Mouse (Mus musculus) ovary, postnatal 36 days (tissue): ENCODE measurements around the gene Gm17428.
"Not testable (repeated sequence)": the region's sequence is repeated elsewhere in the genome, so short reads cannot be mapped to it uniquely, and the experiment has no call there.

Experiments
- DNase-seq: peaks from one replicate; pipeline ENCODE4 v3.0.0; 2022; ENCODE audit warnings: low spot score, mixed read lengths

Gm17428 gene

DNA sequence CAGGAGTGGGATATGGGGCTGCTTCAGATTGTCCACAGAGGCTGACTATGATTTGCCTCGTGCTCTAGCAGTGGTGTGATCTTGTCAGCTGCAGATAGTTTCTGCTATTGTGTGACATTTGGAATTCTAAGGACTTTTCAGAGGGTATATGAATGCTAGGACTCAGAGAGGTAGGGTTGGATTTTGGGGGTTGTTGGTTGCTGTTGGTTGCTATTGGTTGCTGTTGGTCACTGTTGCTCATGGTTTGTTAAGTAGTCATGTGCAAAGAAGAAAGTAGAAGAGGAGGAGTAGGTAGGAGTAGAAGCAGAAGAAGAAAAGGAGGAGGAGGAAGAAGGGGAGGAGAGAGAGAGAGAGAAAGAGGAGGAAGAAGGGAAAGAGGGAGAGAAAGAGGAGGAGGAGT is at the start of gene Gm17428:
Gm17428 (plus strand) TSS at position 301 of the 400 bp plus-strand sequence.
- DNase-seq: no peak

DNA sequence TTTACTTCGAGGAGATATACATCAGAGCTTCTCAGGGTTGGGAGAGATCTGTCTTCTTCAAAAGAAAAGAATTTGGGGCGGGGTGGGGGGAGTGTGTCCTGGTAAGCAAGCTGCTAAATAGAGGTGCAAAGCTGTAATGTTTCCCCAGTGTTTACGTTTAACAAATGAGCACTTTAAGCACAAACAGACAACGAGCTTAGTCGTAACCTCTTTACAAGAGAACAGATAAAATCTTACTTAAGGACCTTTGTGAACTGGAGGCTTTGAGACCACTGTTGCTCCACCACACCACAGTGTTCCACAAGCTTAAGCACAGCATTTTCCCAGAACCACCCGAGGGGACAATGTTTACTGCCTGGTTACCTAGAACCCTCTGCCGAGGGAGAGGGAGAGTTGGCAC is 49.4 kb upstream of the Gm17428 start:
- DNase-seq: no peak

DNA sequence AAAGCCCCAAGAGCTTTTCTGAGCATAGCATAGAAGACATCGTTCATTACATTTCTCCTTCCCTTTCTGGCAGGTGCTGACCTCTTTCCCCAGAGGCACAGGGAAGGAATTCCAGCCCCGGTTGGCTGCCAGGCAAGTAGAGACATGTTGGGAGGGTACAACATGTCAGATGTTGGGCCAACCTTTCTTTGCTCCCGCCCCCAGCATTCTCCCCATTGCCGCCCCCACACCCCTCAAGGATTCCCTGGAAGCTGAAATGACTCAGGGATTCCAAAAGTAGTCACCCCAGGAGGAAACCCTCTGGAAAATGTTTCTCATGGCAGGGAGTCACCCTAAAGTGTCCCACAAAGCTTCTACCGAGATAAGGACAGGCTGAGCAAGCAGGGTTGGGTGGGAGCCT is 46.9 kb upstream of the Gm17428 start:
- DNase-seq: no peak

DNA sequence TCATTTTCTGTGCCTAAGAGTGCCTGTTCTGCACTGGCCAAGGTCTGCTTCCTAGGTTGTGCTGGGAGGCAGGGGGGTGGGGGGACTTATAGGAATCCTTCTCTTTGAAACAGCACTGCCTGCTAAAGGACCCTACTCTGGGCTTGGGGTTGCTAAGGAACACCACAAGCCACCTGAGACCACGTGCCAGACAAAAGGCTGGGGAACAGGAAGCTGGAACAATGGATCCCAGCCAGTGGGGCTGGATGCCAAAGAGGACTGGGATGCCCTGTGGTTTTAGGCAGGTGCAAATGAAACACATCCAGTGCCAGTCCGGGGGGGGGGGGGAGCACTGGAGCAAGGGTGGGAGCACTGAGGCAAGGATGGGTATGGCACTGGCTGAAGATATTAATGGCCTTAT is 46.3 kb upstream of the Gm17428 start:
- DNase-seq: no peak

DNA sequence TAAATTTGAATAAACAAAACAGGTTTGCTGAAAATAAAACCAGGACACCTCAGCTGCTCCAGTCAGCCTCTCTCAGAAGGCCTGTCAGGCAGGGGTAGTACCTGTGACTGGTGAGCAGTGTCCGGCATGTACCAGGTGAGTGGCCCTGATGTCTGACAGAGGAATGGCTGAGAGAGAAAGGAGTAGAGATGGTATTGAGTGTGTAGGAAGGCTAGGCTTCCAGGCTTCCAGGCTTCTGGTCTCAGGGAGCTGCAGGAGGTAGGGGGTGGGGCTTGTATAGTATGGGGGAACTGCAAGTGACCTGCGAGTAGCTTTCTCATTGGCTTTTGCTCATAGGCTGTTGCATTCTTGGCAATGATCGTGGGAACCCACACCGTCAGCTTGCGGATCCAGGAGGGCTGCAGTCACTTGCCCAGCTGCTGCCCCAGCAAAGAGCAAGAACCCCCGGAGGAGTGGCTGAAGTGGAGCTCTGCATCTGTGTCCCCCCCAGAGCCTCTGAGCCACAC is 44.0 kb upstream of the Gm17428 start, which contains the start of gene Il25:
Il25 (plus strand) TSS at position 51 of the 506 bp plus-strand sequence.
- no peak for DNase-seq

DNA sequence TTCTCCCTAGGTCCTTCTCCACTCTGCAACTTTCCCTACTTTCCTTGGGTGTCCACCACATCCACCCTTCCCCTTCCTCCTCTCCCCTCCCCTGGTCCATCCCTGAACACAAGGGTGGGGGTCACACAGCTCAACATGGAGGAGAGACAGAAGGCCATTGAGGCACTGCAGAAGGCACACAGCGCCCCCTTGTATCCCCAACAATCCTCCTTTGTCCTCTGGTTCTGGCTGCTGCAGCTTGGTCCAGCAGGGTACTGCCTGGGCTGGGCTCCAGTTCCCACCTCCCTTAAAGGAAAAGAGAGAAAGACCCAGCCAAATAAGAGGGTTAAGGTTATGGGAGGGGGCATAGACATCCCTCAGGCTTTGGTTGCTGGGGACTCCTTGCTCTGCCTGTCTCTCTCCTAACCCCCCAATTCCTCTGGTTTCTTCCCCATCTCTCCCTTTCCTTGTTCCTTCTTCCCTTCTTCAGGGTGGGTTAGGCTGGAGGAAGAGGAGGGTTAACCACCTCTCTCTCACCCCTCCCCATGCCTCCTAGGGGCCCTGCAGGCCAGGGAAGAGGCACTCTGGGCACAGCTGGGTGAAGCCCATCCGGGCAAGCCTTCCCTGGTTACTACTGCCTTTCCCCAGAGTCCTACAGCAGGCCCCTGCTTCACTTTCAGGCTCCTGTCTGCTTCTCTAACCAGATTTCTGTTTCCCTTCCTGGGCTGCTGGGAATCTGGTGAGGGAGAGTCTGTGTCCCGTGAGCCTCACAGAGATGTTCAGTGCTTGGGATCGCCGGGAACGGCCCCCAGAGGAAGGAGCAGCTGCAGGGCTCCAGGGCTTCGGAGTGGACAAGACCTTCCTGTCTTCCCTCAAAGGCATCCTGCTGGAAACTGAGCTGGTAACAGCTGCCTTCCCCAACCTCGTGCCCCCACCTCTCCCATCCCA is 40.6 kb upstream of the Gm17428 start, which contains the start of gene Cmtm5:
Cmtm5 (plus strand) TSS at position 358 of the 927 bp plus-strand sequence.
- no peak for DNase-seq

DNA sequence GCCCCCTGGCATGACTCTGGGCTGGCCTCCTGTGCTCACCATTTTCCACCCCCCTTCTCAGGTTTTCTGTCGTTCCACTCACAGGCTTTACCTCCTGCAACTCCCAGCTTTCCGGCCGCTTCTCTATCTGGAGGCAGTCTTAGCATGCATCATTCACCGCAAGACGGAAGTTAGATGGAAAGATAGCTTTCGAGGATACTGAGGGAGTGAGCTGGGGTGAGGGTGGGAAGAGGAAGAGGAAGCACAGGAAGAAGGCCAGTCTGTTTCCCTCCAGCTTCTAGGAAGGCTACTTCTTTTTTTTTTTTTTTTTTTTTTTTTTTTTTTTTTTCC is 39.9 kb upstream of the Gm17428 start:
- no peak for DNase-seq

DNA sequence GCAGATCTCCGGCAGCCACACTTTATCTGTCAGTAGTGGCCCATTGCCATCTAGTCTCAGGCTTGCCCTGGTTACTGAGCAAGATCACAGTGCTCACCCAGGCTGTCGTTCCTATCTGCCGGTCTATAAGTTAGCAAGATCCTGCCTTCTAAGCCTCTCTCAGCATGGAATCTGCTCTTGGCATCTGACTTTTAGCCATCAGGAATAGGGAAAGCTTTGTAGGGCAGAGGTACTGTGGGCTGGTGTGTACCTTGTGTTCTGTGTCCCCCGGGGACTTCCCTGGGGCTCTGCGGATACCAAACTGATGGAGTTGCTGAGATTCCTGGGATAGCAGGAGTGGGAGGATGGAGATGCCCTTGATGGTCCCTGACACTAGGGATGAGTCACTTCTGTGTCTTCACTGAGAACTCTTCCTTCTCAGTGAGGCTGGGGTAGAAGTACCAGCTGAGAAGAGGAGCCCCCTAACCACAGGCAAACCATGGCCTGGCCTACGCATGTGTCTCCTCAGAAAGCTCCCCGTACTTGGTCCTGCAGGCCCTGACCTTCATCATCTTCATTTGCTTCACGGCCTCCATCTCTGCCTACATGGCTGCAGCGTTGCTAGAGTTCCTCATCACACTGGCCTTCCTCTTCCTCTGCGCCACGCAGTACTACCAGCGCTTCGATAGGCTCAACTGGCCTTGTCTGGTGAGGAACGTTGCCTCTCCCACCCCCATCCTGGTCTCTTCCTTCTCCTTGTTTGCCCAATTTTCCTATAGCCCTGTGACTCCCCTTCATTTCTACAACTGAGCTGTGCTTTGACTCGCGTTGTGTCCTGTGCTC is 39.2 kb upstream of the Gm17428 start:
- no peak for DNase-seq

DNA sequence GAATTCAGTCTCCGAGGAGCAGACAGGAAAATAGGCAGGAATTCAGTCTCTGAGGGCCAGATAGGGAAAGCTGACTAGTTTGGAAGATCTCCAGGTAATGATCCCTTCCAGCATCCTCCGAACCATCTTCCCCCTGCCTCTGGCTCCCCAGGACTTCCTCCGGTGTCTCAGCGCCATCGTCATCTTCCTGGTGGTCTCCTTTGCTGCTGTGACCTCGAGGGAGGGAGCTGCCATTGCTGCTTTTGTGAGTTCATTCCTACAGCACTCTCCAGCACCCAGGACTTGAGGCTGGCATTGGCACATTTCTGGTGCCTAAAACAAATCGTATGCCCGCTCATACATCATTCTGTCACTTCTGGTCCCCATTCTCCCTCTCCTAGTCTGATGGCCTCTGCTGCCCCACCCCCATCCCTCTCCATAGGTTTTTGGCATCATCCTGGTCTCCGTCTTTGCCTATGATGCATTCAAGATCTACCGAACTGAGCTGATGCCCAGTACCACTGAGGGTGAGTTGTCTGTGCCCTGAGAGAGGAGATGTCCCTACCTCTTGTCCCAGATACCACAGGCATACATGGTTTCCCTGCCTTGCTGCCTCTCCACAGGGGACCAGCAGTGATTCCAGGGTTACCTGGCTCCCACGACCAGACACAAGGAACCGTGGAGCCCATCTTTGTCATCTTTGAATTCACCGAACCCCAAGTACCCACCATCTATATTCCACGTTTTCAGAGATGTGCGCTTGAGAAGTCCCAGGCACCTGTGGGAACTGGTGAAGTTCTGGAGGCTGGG is 38.1 kb upstream of the Gm17428 start:
- DNase-seq: no peak

DNA sequence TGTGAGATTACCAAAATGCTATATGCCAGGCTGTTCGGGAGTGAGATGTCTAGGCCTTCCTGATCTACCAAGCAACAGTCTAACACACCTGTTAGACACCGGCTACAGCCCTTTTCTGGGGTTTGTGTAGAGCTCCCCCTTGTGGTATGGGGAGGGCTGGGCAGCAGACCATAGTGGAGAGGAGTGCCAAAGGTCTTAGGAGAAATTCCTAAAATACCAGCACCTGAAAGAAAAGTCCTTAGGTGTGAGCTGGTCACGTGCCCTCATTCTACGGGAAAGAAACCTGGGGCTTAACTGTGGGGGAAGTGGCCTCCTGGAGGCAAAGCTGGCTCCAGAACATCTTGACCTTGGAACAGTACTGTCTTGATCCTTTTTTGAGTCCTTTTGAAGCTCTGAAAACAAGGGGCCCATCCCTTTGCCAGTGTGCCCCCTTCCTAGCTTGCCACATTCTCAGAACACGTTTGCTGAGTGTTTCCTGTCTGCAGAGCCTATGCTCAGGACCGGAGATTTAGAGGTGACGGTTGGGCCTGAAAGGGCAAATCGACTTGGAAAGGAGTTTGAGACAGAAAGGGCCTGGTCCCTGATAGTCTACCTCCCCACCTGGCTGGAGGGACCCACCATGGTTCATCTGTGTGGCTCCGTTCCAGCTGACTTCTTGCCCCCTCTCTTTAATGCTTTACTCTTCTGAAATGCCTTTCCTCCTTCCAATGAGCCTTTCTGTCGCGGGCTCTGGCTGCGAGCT is 37.1 kb upstream of the Gm17428 start:
- peak; percentile 63 for DNase-seq

DNA sequence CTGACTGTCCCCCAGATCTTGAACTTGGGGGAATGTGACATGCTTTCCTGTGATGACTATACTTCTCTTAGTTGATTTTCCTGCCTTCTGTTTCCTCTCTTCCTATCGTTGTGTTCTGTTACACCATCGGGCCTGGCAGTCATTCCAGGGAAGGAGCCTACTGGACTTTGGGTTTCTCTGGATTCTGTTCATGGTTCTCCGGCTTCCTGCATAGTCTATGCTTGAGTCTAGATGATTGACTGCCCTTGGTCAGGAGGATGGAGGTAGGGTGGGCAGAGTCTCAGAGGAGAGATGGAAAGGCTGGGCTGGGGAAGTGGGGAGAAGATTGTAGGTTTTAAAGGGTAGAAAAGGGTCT is 36.6 kb upstream of the Gm17428 start:
- no peak for DNase-seq

DNA sequence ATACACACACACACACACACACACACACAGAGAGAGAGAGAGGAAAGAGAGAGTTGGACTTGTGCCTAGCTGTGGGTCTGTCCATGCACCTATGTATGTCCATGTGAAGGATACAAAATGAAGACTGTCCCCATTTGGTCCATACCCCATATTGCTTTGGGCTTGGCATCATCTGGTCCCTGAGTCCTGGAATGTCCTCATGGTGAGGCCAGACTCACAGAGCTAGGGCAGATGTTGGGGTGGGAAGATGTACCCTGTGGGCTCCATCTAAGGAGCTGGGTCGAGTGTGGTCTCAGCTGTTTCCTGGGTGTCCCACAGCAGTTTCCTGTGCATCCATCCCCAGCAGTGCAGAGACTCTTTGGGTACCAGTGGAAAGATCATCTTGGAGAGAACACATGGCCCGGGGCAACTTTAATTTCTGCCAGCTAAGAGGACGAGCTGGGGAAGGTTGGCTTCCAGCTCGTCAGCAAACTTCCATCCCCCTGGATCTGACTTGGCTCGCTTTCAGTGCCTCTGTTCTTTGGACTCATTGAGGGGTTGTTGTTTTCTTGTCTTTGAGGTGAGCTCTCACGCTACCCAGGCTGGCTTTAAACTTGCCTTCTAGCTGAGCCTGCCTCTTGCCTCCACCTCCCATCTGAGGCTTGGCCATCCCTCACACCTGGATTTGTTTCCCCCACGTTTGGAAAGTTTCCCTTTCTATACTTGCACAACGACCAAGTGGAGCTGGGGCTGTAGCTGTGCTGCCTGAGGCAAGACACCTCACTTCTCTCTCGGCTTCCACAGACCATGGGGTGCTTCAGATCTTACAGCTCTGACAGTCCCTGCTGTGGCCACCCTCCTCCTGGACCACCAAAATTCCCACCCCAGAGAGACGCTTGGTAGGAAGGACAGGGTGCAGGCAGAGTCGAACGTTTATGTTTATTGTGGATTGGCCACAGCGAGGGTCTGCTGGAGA is 35.4 kb upstream of the Gm17428 start:
- DNase-seq: no peak

DNA sequence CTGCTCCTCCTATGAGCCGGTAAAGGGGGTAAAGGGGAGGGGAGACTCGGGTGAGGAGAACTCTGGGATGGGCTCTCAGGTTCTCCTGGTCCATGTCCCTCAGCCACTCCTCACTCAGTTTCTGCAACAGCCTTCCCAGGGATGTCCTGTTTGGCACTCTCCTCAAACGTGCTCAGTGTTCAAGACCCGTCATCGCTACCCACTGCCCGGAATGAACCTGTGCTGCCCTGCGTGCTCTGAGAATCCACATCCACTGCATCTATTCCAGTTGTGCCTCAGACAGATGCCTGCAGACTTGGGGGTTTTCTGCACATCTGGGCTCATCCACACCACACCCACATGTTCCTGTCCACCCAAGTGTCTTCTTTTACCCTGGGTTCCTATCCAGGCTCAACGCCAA is 34.3 kb upstream of the Gm17428 start:
- DNase-seq: no peak

DNA sequence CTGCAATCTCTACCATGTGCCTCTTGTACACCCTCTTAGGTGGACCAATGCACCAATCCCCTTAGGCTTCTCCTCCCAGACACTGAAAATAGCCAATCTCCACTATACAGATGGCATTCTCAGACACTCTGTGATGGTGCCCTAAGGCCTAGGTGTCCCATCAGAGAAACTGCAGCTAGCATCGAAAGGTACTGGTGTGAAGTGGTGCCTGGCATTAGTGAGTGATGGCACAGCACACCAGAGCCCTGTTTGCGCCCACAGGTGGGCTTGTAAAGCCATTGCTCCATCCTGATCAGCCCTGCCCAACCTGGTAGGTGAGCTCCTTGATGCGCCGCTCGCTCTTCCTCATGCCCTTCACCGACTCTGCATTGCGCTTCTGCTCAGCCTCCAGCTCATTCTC is 32.8 kb upstream of the Gm17428 start:
- DNase-seq: no peak

DNA sequence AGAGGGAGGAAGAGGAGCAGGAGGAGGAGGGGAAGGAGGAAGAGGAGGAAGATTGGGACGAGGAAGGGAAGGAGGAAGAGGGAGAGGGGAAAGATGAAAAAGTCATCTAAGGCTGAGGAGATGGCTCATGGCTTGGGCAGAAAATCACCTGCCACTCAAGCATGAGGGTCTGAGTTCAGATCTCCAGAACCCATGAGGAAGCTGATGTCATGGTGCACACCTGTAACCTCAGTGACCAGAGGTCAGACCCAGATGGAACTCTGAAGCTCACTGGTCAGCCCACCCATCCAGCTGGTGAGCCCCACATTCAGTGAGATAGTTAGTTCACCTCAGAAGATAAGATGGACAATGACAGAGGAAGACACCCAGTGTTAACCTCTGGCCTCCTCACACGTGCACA is 31.8 kb upstream of the Gm17428 start:
- DNase-seq: no peak

DNA sequence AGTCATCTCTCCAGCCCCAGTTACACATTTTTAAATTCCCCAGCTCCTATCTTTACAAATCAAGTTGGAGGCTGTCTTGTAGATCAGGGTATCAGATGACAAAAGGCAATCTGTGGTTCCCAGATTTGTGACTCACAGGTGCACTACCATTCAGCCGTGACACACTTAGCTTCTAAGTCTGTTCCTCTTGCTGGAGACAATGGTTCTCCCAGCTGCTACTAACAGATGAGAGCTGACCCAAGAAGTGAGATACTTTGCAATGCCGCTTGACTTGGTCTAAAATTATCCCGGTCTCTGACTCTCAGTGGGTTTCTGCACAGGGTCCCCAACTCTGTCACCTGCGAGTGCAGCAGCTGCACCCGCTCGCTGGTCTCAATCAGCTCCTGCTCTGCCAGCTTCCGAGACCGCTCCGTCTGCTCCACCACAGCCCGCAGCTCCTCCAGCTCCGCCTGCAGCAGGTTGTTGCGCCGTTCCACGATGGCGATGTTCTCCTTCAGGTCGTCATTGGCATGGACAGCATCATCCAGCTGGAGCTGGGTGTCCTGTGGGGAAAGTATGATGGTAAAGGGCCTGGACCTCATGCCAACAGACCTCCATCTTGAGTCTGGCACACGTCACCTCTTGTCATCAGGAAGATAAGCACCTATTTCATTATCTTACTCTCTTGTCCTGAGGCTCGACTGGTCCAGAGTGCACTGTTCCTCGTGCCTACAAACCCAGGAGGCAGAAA is 30.6 kb upstream of the Gm17428 start:
- no peak for DNase-seq

DNA sequence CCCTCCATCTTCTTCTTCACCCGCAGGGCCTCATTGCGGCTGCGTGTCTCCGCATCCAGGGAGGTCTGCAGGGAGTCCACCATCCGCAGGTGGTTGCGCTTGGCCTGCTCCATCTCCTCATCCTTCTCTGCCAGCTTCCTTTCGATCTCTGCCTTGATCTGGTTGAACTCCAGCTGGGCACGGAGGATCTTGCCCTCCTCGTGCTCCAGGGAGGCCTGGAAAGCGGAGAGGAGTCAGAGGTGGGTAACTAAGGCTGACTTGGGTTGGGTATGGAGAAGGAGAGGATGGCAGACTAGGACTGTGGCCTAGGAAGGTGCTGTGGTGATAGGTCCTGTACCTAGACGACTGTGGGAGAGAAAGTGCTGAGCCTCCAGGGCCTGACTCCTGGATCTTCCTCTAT is 29.7 kb upstream of the Gm17428 start:
- DNase-seq: not testable (repeated sequence)

DNA sequence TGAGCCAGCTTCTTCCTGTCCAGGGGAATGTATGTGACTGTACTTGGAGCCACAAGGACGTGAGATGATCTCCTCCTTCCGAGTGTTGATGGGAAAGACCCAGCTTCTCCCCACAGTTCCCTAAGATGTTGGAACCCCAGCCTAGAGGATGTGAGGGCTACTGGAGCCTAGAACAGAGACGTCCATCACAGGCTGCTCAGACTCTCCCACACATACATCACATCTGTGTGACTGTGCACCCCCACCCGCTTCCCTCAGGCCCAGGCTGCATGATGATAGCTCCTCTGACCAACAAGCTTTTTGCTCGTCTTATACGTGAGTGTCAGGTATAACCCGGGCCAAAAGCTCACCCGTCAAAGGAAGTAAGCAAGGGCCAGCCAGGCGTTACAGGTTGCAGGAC is 28.0 kb upstream of the Gm17428 start:
- no peak for DNase-seq

DNA sequence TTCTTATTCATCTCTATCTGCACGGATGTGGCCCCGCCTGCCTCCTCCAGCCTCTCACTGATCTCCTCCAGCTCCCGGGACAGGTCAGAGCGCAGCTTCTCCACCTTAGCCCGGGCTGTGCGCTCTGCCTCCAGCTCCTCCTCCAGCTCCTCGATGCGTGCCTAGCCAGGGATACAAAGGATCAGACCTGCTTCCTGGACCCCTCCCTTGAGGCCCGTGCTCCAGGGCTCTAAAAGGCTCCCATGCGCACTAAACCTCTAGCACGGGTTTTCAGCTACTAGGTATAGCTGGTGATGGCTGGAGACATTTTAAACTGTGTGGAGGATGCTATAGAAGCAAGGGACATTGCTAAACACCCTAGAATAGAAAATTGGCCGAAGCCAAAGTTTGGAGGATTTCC is 26.2 kb upstream of the Gm17428 start:
- no peak for DNase-seq

DNA sequence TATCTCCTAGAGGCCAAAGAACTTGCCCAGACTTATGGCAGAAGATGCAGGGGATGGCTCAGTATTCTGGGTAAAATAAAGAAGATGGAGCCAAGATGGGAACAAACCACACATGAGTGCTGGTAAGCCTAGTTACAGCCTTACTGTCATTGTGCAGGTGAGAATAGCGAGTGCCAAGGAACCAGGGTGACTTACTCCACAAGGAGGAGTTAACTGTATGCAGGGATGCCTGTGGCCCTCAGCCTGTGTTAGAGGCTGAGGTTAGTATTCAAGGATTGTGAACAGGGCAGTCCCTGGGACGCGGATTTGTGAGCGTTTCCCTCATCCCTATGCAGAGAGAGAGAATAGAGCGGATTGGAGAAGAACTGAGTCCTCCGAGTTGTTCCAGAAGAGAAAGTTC is 25.1 kb upstream of the Gm17428 start:
- DNase-seq: no peak
